Mouse (Mus musculus) stomach, embryonic 16.5 days (tissue): ENCODE data around the gene Flot2. TPM values are rescaled to one million over a fixed set of nuclear protein-coding genes. Genes with fewer than 3 reads are reported as not detected.

Experiments
- ATAC-seq: fragments of 200-750 bp; cut with Nextera tagmentation; 2 replicates; pipeline ENCODE4 v1.8.0; 2017; ENCODE audit warnings: moderate number of reproducible peaks, moderate TSS enrichment; ENCODE audit not compliant: insufficient read depth, low FRiP score
- H3K27ac ChIP-seq: fragments of 300-500 bp; sonication (generic); 2 replicates; pipeline ENCODE4 v1.5.1; 2014; ENCODE audit warnings: low read length
- H3K27me3 ChIP-seq: fragments of 300-500 bp; sonication (generic); 2 replicates; pipeline ENCODE4 v1.6.1; 2014; ENCODE audit warnings: low read length, control low read depth, mixed read lengths; ENCODE audit not compliant: control insufficient read depth, insufficient read depth
- H3K36me3 ChIP-seq: fragments of 300-500 bp; sonication (generic); 2 replicates; pipeline ENCODE4 v1.6.1; 2014; ENCODE audit warnings: low read length; ENCODE audit not compliant: control insufficient read depth, insufficient read depth
- H3K4me1 ChIP-seq: fragments of 300-500 bp; sonication (generic); 2 replicates; pipeline ENCODE4 v1.6.1; 2014; ENCODE audit warnings: low read length, control low read depth, mixed read lengths; ENCODE audit not compliant: control insufficient read depth, insufficient read depth
- H3K4me2 ChIP-seq: fragments of 300-500 bp; sonication (generic); 2 replicates; pipeline ENCODE4 v1.6.1; 2014; ENCODE audit warnings: low read depth, low read length, mixed read lengths
- H3K4me3 ChIP-seq: fragments of 300-500 bp; sonication (generic); replicated peaks from 2 replicates; pipeline ENCODE4 v1.5.1; 2014; ENCODE audit warnings: mild to moderate bottlenecking, low read length
- H3K9ac ChIP-seq: fragments of 300-500 bp; sonication (generic); 2 replicates; pipeline ENCODE4 v1.6.1; 2014; ENCODE audit warnings: low read length
- H3K9me3 ChIP-seq: fragments of 300-500 bp; sonication (generic); replicated peaks from 2 replicates; pipeline ENCODE4 v1.6.1; 2016; ENCODE audit warnings: low read length, control low read depth; ENCODE audit not compliant: control insufficient read depth
- WGBS: fragments of 180-500 bp; shearing (Covaris S2); extraction: QIAGEN DNeasy Blood & Tissue Kit; methylation state at CpG from one replicate; pipeline ENCODE4 v1.1.7; 2014; 5-methylcytosine and 5-hydroxymethylcytosine counted together
- polyA plus RNA-seq: library from polyadenylated mRNA; unstranded; fragments of >200 nt; fragmentation: Nextera tagmentation; extraction: Ambion mirVana; gene quantifications from 2 replicates; pipeline ENCODE4 v1.2.1, GENCODE M21; 2015

The Flot2 gene
- polyA plus RNA-seq, 1 experiment from 2014 or later: 59.0 TPM

DNA sequence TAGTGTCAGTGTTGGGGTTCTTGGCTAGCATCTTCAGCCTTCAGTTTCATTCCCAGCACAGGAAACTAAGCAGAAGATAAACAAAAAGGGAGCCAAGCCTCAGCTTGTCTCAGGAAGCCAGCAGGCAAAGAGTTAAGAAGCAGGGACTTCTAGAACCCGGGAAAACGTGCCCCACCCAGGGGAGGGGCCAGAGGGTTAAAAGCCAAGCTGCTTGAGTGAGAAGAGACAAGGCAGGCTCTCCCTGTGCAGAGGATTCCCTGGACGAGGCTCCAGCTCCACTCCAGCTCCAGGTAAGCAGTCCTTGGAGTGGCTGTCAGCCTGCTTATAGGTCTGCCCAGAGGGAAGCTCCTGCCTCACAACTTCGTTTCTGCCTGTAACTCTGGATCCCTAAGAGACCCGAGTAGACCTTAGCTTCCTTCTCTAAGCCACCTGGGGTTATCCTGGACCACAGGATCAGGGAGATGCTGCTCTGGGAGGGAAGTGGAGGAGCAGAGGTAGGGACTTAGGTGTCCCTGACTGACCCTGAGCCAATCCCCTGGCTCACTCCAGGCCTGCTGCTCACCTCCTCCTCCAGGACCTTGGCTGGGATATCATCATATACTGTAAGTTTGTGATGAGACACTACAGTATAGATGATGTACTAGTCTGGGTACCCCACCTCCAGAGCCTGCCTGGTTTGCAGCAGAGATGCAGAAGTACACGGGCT, 34.8 kb downstream of the Flot2 start:
- no peaks in the 10 kb centered on the region for H3K9me3 ChIP-seq
- ATAC-seq: no peak
- H3K9ac ChIP-seq: peak overlapping the region; percentile 24; the same call in 1 of the 2 replicates
- peaks cover 17% of the 10 kb centered on the region; the same call in 1 of the 2 replicates for H3K36me3 ChIP-seq
- no peak overlapping the region; the same call in 1 of the 2 replicates for H3K4me3 ChIP-seq
- H3K4me1 ChIP-seq: peaks cover 5% of the 10 kb centered on the region; the same call in 1 of the 2 replicates
- no peaks in the 10 kb centered on the region for H3K27me3 ChIP-seq
- 26% methylated on average over 6 of the region's 6 CpGs for WGBS
- H3K4me2 ChIP-seq: no peak overlapping the region
- H3K27ac ChIP-seq: peak overlapping the region; percentile 38; the same call in 1 of the 2 replicates

DNA sequence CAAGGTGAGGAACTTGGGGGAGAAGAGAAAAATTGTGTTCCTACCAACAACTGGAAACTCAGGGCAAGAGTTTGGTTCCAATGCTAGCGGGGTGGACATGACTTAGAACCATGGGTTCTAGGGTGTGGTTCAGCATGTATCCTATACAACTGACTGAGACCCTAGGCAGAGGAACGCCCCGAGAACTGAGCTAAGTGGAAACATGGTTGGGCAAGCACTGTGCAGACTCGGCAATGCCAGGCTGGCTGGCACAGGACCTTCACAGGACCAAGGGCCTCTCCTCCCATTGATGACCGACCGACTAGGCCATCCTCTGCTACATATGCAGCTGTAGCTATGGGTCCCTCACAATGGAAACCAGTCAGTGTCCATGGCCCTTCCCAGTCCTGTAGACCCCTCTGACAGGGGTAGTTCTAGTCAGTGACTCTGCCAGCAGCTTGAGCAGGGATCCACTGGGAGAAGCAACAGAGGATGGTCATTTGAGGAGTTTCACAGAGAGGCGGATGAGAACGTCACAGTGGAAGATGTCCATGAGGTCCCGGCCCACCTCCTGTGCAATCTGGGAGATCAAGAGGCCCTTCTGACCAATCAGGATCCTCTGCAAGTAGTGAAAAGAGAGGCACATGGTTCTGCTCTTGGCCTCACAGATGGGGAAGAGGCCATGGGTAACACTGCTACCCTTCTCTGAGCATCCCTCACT, 36.0 kb downstream of the Flot2 start:
- Histone ChIP-seq H3K27ac (no peak overlapping the region), H3K4me3 (no peak overlapping the region), H3K36me3 (peaks cover 17% of the 10 kb centered on the region; the same call in 1 of the 2 replicates), H3K9me3 (no peaks in the 10 kb centered on the region), H3K4me2 (no peak overlapping the region), H3K27me3 (no peaks in the 10 kb centered on the region), H3K4me1 (peaks cover 5% of the 10 kb centered on the region; the same call in 1 of the 2 replicates), H3K9ac (no peak overlapping the region)
- ATAC-seq: peak; percentile 38; the same call in 1 of the 2 replicates
- WGBS: 93% methylated on average over 9 of the region's 9 CpGs

DNA sequence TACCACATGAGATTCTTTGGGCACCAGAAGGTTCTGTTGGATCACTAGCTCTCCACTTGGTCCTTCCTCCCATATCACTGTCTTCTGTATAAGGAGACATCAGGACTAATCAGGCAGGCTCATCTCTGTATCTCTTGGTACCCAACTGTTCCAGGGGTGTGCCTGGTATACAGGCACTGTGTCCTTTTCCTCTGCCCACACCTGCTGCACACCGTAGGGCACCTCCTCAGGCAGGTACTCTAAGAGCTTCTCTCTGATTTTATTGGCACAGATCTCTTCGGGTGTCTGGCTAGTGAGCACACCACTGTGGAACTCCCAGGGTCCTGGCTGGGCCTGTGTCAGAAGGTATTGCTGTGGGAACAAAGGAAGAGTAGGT, 36.5 kb downstream of the Flot2 start:
- H3K4me2 ChIP-seq: no peak overlapping the region
- no peaks in the 10 kb centered on the region for H3K9me3 ChIP-seq
- peaks cover 17% of the 10 kb centered on the region; the same call in 1 of the 2 replicates for H3K36me3 ChIP-seq
- H3K4me1 ChIP-seq: peaks cover 10% of the 10 kb centered on the region; the same call in 1 of the 2 replicates
- H3K9ac ChIP-seq: no peak overlapping the region
- H3K27ac ChIP-seq: no peak overlapping the region
- H3K4me3 ChIP-seq: no peak overlapping the region
- 85% methylated on average over 2 of the region's 2 CpGs for WGBS
- no peaks in the 10 kb centered on the region for H3K27me3 ChIP-seq
- ATAC-seq: peak; percentile 30; the same call in 1 of the 2 replicates

DNA sequence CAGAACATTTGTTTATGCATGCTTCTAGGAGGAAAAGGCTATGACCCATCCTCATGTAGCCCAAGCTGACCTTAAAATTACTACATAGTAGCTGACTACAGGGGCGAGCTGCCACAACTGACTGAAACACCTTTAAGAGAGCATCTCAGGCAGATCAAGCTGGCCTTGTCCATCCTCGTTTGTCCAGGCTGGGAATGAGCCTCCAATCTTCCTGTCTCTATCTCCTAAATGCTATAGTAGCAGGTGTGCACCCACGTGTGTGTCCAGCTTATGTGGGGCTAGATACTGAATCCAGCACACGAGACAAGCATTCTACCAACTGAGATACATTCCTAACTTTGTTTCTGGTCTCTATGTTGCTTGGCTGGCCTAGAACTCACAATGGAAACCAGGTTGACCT, 36.9 kb downstream of the Flot2 start:
- no peak for ATAC-seq
- no peaks in the 10 kb centered on the region for H3K27me3 ChIP-seq
- peaks cover 13% of the 10 kb centered on the region; the same call in 1 of the 2 replicates for H3K4me1 ChIP-seq
- H3K9ac ChIP-seq: no peak overlapping the region
- no peak overlapping the region for H3K27ac ChIP-seq
- 88% methylated on average over 4 of the region's 4 CpGs for WGBS
- H3K9me3 ChIP-seq: no peaks in the 10 kb centered on the region
- H3K4me2 ChIP-seq: no peak overlapping the region
- H3K36me3 ChIP-seq: peaks cover 17% of the 10 kb centered on the region; the same call in 1 of the 2 replicates
- no peak overlapping the region for H3K4me3 ChIP-seq

DNA sequence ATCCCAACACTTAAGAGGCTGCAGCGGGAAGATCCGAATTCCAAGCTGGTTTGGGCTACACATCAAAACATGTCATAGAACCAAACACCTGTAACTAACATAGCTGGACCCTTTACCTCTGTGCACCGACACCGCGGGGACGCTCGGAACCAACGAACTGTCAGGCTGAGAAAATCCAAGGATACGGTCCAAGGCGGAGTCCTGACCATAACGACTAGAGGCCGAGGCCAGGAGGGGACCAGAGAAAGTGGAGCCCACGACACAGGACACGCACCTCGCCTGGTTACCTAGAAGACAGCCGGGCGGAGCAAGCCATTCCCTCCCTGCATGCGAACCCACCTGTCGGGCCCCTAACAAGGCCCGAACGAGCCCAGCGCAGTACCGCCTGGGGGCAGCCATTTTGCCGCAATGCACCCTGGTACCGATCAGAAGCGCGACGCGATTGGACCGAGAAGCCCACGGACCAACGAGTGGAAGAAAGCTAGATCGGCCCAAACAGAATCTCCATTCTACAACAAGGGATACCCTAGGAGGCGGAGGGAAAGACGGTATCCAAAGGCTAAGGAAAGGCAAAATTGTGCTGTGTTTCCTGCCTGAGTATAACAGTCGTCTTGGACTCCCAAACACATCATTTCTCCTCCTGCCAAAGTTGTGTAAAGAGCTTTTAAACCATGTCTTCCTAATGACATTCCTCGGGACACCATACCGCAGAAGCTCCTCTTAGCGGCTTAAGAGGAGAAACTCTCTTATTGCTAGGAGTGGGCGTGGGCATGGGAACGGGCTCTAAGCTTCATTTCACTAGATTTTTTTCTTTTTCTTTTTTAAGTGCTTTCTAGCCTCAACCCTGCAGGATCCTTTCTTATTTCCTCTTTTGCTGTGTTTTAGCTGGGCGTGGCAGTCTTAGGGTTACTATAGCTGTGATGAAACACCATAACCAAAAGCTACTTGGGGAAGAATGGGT, 42.5 kb downstream of the Flot2 start, which contains the start of gene Eral1:
Gene Eral1, minus strand, starts transcription at position 423 of the 961 bp plus-strand sequence.
- H3K36me3 ChIP-seq: peaks cover 9% of the 10 kb centered on the region; the same call in 1 of the 2 replicates
- H3K27ac ChIP-seq: peak within 1 kb of the TSS; percentile 75
- no peaks in the 10 kb centered on the region for H3K27me3 ChIP-seq
- H3K9me3 ChIP-seq: no peaks in the 10 kb centered on the region
- peak within 1 kb of the TSS; percentile 84 for H3K4me3 ChIP-seq
- peak within 1 kb of the TSS; percentile 78 for H3K4me2 ChIP-seq
- peak within 1 kb of the TSS; percentile 88 for H3K9ac ChIP-seq
- peak; percentile 96 for ATAC-seq
- 0 out of 2 replicates have a peak, but pooled peaks cover 8% of the 10 kb centered on the region for H3K4me1 ChIP-seq
- WGBS: under 1% methylated on average over 42 of the region's 42 CpGs

DNA sequence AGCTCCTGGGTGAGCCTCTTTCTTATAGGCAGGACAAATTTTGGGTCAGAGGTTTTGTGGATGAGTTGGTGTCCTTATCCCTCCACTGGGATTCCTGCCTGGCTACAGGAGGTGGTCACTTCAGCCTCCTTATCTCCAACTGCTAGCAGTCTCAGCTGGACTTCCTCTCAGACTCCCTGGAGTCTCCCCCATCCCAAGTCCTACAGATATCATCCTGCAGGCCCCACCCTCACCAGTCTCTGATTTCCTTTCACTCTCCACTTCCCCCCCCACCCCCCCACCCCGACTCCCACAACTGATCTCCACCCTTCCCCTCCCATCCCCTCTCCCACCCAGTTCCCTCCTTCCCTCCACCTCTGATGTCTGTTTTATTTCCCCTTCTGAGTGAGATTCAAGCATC, 45.9 kb downstream of the Flot2 start:
- Histone ChIP-seq H3K9me3 (no peaks in the 10 kb centered on the region), H3K9ac (no peak overlapping the region), H3K27me3 (no peaks in the 10 kb centered on the region), H3K4me3 (no peak overlapping the region), H3K36me3 (no peaks in the 10 kb centered on the region), H3K4me1 (0 out of 2 replicates have a peak, but pooled peaks cover 8% of the 10 kb centered on the region), H3K4me2 (no peak overlapping the region), H3K27ac (no peak overlapping the region)
- WGBS: 29% methylated on average over 1 of the region's 1 CpGs
- ATAC-seq: no peak

DNA sequence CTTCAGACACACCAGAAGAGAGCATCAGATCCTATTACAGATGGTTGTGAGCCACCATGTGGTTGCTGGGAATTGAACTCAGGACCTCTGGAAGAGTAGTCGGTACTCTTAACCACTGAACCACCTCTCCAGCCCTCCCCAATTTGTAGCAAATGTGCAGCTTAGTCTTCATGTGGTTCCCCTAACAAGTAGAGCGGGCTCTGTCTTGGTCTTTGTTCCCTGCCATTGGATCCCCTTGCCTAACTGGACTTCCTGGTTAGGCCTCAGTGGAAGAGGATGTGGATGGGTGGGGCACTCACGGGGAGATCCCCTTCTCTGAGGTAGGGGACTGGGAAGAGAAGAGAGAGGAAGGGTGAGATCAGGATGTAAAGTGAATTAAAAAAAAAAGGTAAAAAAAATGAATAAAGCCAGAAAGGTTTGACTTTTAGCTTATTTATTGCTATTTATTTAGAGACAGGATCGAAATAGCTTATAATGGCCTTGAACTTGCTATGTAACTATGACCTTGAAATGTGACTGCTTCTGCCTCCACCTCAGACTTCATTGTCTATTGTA, 49.3 kb downstream of the Flot2 start:
- H3K4me3 ChIP-seq: no peak overlapping the region
- no peaks in the 10 kb centered on the region for H3K9me3 ChIP-seq
- no peaks in the 10 kb centered on the region for H3K4me1 ChIP-seq
- H3K27me3 ChIP-seq: no peaks in the 10 kb centered on the region
- WGBS: 67% methylated on average over 4 of the region's 4 CpGs
- no peak overlapping the region for H3K4me2 ChIP-seq
- no peak overlapping the region for H3K9ac ChIP-seq
- no peak for ATAC-seq
- H3K36me3 ChIP-seq: no peaks in the 10 kb centered on the region
- no peak overlapping the region for H3K27ac ChIP-seq

DNA sequence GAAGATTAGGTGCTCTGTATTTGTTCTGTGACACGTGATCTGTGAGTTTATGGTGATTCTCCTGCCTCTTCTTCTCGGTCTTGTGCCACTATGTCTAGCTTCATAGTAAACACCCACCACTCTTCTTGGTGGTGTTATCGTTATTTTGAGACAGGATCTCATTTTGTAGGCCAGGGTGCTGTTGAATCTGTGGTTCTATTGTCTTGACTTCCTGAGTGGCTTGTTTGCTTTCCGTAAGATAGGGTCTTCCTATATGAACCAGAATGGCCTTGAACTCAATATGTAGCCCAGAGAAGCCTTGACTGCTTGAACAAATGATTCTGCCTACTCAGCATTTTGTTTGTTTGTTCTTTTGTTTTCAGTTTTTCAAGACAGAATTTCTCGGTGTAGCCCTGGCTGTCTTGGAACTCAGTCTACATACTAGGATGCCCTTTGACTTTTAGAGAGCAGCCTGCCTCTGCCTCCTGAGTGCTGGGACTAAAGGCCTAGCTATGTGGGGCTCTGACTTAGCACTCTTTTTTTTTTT, 50.1 kb downstream of the Flot2 start:
- Histone ChIP-seq H3K36me3 (no peaks in the 10 kb centered on the region), H3K9ac (no peak overlapping the region), H3K4me2 (no peak overlapping the region), H3K4me1 (no peaks in the 10 kb centered on the region), H3K4me3 (no peak overlapping the region), H3K9me3 (no peaks in the 10 kb centered on the region), H3K27ac (no peak overlapping the region), H3K27me3 (no peaks in the 10 kb centered on the region)
- ATAC-seq: no peak
- WGBS: 79% methylated on average over 5 of the region's 5 CpGs
